Mouse (Mus musculus): ENCODE results near the gene Tbc1d15.

The Tbc1d15 gene

DNA sequence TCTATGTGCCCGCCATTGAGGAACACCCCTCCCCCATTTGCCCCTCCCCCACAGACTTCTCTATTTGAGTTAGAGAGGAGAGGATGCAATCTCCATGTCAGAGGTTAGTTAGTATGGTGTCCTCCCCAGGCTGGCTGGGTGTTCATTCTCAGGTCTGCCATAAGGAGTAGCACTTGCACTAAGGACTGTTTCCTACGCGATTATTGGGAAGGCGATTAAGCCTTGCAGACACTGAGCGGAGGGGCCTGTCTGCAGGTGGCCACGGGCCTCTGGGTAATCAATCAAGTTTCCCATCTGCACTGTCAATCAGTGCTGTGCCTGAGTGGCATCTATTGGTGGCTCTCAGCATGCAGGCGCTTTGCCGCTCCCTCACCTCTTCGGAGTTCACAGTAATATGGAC is 81.9 kb downstream of the Tbc1d15 start:
- no peak for DNase-seq (ENCODE audit: low read depth, low spot score)

DNA sequence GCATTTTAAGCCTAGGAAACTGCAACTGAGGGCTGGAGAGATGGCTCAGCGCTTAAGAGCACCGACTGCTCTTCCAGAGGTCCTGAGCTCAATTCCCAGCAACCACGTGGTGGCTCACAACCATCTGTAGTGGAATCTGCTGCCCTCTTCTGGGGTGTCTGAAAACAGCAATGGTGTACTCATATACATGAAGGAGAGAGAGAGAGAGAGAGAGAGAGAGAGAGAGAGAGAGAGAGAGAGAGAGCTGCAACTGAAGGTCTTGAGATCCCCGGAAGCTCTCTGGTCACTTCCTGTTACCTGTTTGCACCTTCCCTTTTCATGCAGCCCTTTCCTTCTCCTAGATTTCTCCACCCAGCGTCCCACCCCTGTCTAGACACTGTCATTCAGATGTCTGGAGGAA is 91.0 kb downstream of the Tbc1d15 start:
- no peak for DNase-seq (ENCODE audit: low read depth, low spot score)

Measured in c-Kit-negative CD71-positive TER-119-positive erythroid progenitor cells, embryonic 14.5 days (primary cell).